Mouse (Mus musculus) cortical plate, adult 2 months (tissue): ENCODE results near the gene Irf2bpl. TPM values are rescaled to one million over a fixed set of nuclear protein-coding genes. Genes with fewer than 3 reads are reported as not detected.

Source experiments
- H3K27ac ChIP-seq: fragments of 200-500 bp; 2 replicates; pipeline ENCODE4 v1.5.1; 2012; ENCODE audit warnings: low read length, control low read depth, inconsistent platforms; ENCODE audit not compliant: insufficient read depth
- H3K4me1 ChIP-seq: fragments of 200-500 bp; 2 replicates; pipeline ENCODE4 v1.6.1; 2011; ENCODE audit warnings: low read length; ENCODE audit not compliant: control insufficient read depth, insufficient read depth
- H3K4me3 ChIP-seq: fragments of 200-500 bp; 2 replicates; pipeline ENCODE4 v1.5.1; 2011; ENCODE audit warnings: mild to moderate bottlenecking, low read length, control low read depth; ENCODE audit not compliant: insufficient read depth
- CTCF ChIP-seq: fragments of 200-500 bp; IDR thresholded peaks from 2 replicates; pipeline ENCODE4 v1.5.1; 2011; ENCODE audit warnings: mild to moderate bottlenecking, control low read depth, low read length; ENCODE audit not compliant: insufficient read depth; ENCODE audit errors: extremely low read depth
- POLR2A ChIP-seq: fragments of 200-500 bp; IDR thresholded peaks from 2 replicates; pipeline ENCODE4 v1.6.1; 2011; ENCODE audit warnings: mild to moderate bottlenecking, low read length, control low read depth; ENCODE audit not compliant: insufficient read depth; ENCODE audit errors: extremely low read depth
- polyA plus RNA-seq: library from polyadenylated mRNA; depleted of rRNA; stranded (reverse); fragments of >200 nt; gene quantifications from 2 replicates; pipeline ENCODE4 v1.2.3, GENCODE M21; 2012

Irf2bpl gene
- polyA plus RNA-seq, 1 experiment = 37.1 TPM

DNA sequence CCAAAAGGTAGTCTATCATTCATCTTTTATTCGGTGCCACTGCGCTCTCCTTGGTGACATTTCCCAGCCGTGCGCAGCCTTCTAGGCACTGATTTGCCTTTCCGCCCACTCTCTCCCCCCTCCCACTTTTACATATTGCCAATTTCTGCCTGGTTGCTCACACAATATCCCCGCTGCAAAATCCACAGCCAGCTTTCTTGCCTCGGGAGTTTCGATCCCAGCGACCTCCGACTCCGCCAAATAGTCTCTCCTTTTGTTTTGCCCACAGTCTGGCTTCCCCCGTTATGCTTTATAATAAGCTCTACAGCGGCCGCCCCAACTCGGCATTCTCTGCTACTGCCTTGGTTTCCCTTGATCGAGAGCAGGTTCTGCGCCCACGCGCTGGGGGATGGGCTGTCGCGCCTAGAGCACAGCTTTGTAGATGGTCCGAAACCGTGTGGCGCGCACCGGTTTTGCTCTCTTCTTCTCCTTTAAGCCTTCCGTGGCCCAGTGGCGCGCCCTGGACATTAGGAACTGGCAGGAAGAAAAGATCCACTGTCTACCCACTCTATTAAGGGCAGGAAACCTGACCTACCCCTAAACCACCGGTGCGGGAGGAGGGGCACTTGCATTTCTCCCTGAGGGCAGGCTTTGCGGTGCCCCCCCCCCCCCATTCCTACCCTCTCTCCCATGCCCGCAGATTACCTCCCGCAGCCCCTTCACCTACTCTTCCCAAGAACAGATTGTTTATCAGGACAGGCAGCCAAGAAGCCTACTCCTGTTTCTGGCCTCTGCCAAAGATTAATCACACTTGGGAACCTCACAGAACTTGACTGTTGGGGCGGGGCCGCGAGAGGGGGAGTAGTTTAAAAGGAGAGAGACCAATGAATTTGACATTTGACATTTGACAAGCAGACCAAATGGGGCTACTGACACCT lies 7.4 kb upstream of the Irf2bpl start:
- TF ChIP-seq POLR2A (no peak), CTCF (no peak)
- H3K27ac ChIP-seq = peak overlapping the region; percentile 68
- H3K4me3 ChIP-seq = peak overlapping the region; percentile 38
- peaks cover 18% of the 10 kb centered on the region for H3K4me1 ChIP-seq

DNA sequence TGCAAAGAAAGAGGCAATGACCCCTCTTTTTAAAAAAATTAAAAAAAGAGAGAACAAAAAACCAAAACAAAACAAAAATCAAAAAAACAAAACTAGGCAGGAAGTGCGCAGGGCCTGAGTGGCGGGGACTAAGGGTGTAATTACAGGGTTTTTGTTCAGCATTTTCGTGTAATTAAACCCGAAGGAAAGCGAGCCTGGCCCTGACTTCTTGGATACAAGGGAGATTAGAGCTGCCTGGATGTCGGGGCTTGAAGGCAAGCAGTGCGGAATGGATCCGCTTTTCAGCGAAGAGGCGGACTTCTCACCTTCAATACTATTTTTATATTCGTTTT lies 6.8 kb upstream of the Irf2bpl start:
- peak overlapping the region; percentile 68 for H3K27ac ChIP-seq
- H3K4me1 ChIP-seq = peaks cover 15% of the 10 kb centered on the region
- TF ChIP-seq CTCF = no peak
- no peak for TF ChIP-seq POLR2A
- H3K4me3 ChIP-seq = peak overlapping the region; percentile 38; the same call in 1 of the 2 replicates

DNA sequence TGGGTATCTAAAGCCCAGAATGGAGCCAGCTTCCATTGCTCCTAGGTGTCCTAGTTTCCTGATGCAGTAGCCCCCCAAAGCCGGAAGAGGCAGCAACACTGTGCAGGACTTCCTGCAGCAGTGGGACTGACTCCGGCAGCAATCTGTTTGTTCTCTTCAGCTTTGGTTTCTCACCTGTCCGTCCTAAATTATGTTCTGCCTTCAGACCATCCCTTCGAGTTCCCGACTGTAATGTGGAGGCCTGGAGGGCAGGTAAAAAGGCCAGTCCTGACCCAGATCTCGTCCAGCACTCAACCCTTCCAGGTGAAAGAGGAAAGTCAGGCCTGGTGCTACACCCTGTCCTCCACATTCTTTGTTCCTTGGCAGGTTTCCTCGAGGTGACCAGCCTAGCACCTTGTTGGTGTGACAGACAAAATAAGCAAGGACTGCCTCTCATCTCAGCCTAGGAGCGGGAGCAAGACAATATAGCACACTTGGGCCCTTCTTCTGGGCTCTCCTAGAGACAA lies 6.3 kb upstream of the Irf2bpl start:
- Histone ChIP-seq H3K4me3 (no peak overlapping the region), H3K4me1 (peaks cover 15% of the 10 kb centered on the region), H3K27ac (peak overlapping the region; percentile 30)
- no peak for TF ChIP-seq POLR2A
- 0 out of 2 replicates have a peak, but pooled peaks have one; percentile 20 for TF ChIP-seq CTCF

DNA sequence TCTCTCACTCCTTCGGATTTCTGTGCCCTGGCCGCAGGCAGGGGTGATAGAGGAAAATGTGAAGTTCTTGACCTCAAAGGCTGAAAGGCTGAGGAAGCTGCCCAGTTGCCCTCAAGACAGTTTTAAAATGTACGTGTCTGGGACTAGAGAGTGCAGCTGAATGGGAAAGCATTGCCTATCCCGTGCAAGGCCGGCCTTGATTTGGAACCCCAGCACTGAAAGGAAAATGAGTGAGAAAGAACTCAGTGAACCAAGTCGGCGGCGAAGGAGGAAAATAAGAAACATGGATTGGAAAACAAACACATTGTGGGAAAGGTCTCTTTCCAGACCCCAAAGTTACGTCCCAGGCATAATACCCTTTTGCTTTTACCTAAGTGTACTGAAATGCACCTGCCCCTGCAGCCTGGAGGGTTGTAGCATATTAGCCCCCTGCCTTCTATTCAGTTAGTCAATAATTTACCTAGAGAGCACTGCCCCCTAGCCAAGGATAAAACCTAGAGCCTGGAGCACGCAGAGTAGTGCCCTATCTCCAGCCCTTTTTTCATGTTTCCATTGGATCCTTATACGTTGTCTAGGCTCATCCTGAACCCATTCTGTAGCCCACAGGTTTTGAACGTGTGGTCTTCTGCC lies 5.6 kb upstream of the Irf2bpl start:
- no peak overlapping the region for H3K4me3 ChIP-seq
- peaks cover 15% of the 10 kb centered on the region for H3K4me1 ChIP-seq
- H3K27ac ChIP-seq = 0 out of 2 replicates have a peak overlapping the region, but pooled peaks have one; percentile 4
- TF ChIP-seq CTCF (no peak), POLR2A (no peak)

DNA sequence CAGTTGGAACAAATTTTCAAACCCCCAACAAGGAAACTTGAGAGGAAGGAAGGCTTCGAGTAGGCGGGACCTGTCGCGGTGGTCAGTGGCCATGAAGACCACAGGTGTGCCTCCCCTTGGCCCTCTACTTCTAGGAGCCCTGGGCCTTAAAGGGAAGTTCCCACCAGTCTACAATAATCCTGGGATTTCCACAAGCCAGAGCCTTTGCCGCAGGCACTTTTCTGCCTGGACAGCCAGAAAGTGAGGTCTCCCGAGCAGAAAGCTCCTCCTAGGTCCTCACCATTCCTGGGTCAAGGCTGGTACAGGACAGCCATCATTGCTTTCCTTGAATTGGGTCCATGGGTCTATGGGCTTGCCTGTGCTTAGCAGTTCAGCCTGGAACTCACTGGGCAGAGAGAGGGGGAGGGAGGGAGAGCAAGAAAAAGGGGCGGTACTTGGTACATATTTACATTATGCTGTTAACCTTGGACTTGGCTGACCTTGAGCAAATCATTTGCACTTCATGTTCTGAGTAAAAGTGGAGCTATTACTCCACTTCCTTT lies 4.6 kb upstream of the Irf2bpl start:
- peaks cover 14% of the 10 kb centered on the region for H3K4me1 ChIP-seq
- H3K27ac ChIP-seq = peak overlapping the region; percentile 87

DNA sequence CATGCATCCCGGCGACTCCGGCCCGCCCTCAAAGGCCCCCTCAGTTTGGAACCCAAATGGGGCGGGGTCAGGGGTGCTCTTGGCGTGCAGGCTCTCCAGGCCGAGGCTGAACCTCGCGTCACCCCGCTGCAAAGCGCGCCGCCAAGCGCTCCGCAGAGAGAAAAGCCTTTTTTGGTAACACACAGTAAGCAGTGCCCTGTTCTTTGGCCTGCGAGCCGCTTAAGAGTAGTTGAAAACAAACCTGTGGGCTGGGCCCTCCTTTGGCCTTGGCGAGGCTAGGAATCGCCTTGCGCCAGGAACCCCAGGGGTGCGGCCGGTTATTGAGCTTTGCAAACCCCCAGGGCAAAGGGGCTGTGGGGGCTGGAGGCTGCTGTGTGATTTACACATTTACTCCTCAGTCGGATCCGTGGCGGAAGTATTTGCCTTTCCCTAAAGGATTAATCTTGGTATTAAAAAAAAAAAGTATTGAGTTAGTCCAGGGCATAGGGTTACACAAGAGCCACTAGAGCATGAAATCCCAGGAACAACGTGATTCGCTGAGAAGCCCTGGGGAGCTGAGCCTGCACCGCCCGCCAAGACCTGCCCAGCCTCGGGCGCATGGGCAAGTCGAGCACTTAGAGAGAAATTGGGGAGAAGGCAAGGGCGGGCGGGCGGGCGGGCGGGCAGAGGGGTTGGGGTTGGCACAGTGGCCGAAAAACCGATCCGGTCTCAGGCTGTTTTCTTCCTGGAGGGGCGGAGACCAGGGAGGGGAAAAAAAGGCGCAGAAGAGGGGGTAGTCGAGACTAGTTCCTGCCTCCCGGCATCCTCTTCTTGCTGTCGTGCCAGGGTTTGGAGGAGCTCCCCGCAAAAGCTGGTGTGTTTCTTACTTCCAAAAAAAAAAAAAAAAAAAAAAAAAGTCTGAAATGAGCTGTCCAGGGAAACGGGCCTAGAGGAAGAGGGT lies 3.8 kb upstream of the Irf2bpl start:
- peak overlapping the region; percentile 96 for H3K27ac ChIP-seq
- peak; percentile 13; the same call in 1 of the 2 replicates for TF ChIP-seq CTCF
- 0 out of 2 replicates have a peak, but pooled peaks have one; percentile 11 for TF ChIP-seq POLR2A
- peak overlapping the region; percentile 26 for H3K4me3 ChIP-seq
- H3K4me1 ChIP-seq = peaks cover 14% of the 10 kb centered on the region

More for the DNA sequence above, 4.6 kb upstream of the Irf2bpl start:
- no peak for TF ChIP-seq POLR2A
- TF ChIP-seq CTCF = no peak
- no peak overlapping the region; the same call in 1 of the 2 replicates for H3K4me3 ChIP-seq

DNA sequence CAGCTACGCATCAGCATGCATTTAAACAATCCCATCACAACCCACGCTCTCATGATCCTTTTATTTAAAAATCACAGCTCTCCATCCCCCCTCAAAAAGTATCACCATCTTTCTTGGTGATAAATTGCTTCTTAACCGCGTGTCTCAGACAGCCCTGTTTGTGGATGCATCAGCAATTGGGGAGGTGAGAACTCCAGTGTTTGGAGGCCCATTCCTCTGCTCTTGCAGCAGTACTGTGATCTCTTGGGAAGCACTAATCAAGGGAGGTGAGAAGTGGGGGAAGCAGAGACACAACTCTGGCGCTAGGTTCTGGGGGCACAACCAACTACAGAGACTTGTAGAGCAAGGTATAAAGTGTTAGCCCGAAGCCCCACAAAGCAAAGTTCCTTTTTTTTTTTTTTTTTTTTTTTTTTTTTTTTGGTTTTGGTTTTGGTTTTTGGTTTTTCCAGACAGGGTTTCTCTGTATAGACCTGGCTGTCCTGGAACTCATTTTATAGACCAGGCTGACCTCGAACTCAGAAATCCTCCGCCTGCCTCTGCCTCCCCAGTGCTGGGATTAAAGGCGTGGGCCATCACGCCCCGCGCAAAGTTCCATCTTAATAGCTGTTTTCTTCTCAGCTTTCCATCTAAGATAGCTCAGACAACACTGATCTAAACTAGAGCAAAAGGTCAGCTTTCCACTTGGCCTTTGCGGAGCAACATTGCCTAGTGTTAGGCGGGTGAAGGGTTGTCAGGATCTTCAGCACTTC lies 3.0 kb upstream of the Irf2bpl start:
- Histone ChIP-seq H3K27ac (peak overlapping the region; percentile 96), H3K4me1 (peaks cover 14% of the 10 kb centered on the region), H3K4me3 (peak overlapping the region; percentile 26; the same call in 1 of the 2 replicates)
- TF ChIP-seq CTCF = no peak
- no peak for TF ChIP-seq POLR2A

DNA sequence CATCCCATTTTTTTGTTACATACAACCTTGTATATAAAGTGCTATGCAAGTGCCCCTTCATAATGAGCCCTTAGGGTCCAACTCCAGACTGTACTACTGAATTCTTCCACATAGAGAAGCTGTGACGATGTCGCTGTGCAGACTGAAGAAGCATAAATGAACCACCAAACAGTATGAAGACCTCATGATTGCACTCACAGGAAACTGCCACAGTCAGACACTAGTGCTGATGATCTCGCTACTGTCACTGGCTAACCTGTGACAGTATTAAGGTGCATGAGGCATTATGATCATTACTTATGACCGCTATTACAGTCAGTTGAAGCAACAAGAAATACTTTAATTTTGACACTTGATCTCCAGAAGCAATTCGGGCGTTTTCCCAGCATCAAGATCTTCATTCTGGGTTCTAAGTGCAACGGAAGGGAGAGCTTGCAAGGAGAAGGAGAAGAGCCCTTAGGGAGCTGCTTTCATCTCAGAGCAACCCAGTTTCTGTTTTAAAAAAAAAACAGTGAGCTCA lies 1.9 kb upstream of the Irf2bpl start:
- no peak overlapping the region for H3K4me3 ChIP-seq
- H3K27ac ChIP-seq = no peak overlapping the region
- peaks cover 13% of the 10 kb centered on the region for H3K4me1 ChIP-seq

More for the DNA sequence above, 1.9 kb upstream of the Irf2bpl start:
- TF ChIP-seq CTCF (no peak), POLR2A (no peak)
